Mouse (Mus musculus): Measurements from ENCODE around the gene Vps37d. TPM values are rescaled to one million over a fixed set of nuclear protein-coding genes. Genes with fewer than 3 reads are reported as not detected.
"Not testable (repeated sequence)": the region's sequence is repeated elsewhere in the genome, so short reads cannot be mapped to it uniquely, and the experiment has no call there.

Gene Vps37d
- polyA plus RNA-seq, 1 experiment: not detected

DNA sequence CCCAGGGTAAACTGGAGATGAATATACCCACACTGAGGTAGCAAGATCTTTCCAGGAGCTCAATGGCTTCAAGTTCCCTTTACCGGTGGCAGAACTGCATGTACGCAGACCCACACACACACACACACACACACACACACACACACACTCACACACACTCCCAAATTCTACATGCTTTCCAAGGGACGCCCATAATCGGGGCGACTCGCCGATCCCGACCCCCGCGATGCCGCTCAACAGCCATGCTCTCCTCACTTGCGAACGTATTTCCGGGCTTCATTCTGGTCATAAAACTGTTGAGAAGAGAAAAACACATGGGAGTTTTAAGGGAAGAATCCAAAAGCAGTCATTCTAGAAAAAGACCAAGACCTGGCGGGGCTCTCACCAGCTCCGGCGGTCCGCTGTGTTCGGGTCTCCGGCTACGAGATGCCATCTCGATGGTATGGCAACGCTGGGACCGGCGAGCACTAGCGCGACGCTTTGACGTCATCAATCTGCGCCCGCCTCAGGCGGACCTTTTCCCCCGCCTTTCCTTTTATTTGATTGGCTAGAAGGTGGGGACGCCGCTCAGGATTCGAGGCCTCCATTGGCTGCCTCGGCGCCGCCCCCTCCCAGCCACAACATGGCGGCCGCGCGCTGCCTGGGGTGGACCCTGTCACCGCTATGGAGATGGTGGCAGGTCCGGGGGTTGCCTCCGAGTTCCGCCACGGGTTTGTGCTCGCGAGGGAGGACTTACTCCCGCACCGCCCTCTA, 14.3 kb downstream of the Vps37d start, which contains the start of gene Dnajc30:
Gene Dnajc30, plus strand, starts transcription at position 574 of the 753 bp plus-strand sequence.
- Histone ChIP-seq H3K27ac (ENCODE audit: insufficient read depth, low read depth, low read length) (peak within 1 kb of the TSS; percentile 30; the same call in 1 of the 2 replicates), H3K4me1 (ENCODE audit: control insufficient read depth, insufficient read depth, low read length) (peaks cover 14% of the 10 kb centered on the region), H3K4me3 (ENCODE audit: insufficient read depth, low read length) (peak within 1 kb of the TSS; percentile 96)
- no peak for TF ChIP-seq POLR2A (IDR thresholded peaks at IDR 0.05; ENCODE audit: borderline replicate concordance, low read depth, low read length)
- TF ChIP-seq CTCF (IDR thresholded peaks at IDR 0.05; ENCODE audit: low read depth, low read length): no peak

DNA sequence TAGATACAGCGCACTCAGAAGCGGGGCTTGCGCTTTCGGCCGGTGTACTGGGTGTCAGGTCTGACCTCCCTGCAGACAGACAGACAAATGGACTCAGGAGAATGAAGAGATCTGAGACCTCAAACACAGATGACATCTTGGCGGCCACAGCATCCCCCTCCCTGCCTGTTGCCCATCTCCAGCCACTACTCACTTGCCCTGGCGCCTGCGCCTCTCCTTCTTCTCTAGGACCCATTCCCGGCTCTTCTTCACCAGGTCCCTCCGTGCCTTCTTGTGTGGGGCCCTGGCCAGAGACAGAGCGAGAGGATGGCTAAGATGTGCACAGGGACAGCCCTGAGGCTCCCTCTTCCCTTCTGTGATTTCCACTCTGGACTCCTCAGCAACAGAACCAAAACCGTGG, 24.7 kb downstream of the Vps37d start:
- no peaks in the 10 kb centered on the region for H3K4me1 ChIP-seq (ENCODE audit: control insufficient read depth, insufficient read depth, low read length)
- TF ChIP-seq CTCF (IDR thresholded peaks at IDR 0.05; ENCODE audit: low read depth, low read length) (no peak), POLR2A (IDR thresholded peaks at IDR 0.05; ENCODE audit: borderline replicate concordance, low read depth, low read length) (no peak)
- H3K4me3 ChIP-seq (ENCODE audit: insufficient read depth, low read length): no peak overlapping the region
- no peak overlapping the region for H3K27ac ChIP-seq (ENCODE audit: insufficient read depth, low read depth, low read length)

DNA sequence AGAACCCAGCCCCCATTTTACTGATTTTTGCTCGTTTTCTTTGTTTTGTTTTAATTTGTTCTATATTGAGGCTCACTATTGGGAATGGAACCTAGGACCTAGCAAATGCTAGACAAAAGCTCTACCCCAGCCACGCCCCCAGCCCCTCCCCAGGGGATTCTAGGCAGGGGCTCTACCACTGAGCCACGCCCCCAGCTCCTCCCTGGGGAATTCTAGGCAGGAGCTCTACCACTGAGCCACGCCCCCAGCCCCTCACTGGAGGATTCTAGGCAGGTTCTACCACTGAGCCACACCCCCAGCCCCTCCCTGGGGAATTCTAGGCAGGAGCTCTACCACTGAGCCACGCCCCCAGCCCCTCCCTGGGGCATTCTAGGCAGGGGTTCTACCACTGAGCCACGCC, 28.8 kb downstream of the Vps37d start:
- H3K27ac ChIP-seq (ENCODE audit: insufficient read depth, low read depth, low read length); H3K4me3 ChIP-seq (ENCODE audit: insufficient read depth, low read length); H3K4me1 ChIP-seq (ENCODE audit: control insufficient read depth, insufficient read depth, low read length): not testable (repeated sequence)

DNA sequence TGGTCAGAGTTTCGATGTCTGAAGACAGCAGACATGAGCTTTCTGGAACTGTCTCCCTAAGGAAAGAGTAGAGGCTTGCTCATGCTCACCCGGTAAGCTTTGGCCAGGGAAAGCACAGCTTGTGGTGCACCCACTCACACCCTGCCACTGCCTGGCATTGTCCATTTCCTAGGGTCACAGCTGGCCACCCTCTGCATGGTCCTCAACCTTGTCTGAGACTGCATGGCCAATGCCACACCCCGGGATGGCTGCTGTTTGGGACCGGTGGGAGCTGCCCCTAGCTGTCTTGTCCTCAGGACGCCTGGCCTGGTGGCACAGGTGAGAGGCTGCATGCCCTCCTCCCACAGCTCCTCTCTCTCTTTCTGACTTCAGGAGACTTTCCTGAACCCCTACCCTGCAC, 29.5 kb downstream of the Vps37d start:
- no peaks in the 10 kb centered on the region for H3K4me1 ChIP-seq (ENCODE audit: control insufficient read depth, insufficient read depth, low read length)
- H3K4me3 ChIP-seq (ENCODE audit: insufficient read depth, low read length): no peak overlapping the region
- TF ChIP-seq CTCF (IDR thresholded peaks at IDR 0.05; ENCODE audit: low read depth, low read length) (no peak), POLR2A (IDR thresholded peaks at IDR 0.05; ENCODE audit: borderline replicate concordance, low read depth, low read length) (no peak)
- H3K27ac ChIP-seq (ENCODE audit: insufficient read depth, low read depth, low read length): no peak overlapping the region

DNA sequence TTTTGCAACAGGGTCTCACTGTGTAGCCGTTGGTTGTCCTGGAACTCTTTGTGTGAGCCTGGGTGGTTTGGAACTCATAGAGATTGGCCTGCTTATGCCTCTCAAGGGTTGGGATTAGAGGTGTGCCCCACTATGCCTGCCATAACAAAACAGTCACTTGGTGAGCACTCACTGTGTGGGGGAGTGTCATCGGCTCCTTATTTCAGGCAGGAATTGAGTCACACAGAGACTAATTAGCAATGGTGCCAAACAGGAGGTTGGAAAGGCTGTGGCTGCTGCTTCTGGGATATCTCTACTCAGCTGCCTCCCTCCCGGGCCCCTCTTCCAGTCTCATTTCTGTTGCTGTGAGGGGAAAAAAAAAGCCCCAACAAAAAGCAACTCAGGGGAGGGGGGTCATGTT, 33.5 kb downstream of the Vps37d start:
- no peak overlapping the region for H3K27ac ChIP-seq (ENCODE audit: insufficient read depth, low read depth, low read length)
- no peak overlapping the region for H3K4me3 ChIP-seq (ENCODE audit: insufficient read depth, low read length)
- no peak for TF ChIP-seq POLR2A (IDR thresholded peaks at IDR 0.05; ENCODE audit: borderline replicate concordance, low read depth, low read length)
- TF ChIP-seq CTCF (IDR thresholded peaks at IDR 0.05; ENCODE audit: low read depth, low read length): no peak
- no peaks in the 10 kb centered on the region for H3K4me1 ChIP-seq (ENCODE audit: control insufficient read depth, insufficient read depth, low read length)

DNA sequence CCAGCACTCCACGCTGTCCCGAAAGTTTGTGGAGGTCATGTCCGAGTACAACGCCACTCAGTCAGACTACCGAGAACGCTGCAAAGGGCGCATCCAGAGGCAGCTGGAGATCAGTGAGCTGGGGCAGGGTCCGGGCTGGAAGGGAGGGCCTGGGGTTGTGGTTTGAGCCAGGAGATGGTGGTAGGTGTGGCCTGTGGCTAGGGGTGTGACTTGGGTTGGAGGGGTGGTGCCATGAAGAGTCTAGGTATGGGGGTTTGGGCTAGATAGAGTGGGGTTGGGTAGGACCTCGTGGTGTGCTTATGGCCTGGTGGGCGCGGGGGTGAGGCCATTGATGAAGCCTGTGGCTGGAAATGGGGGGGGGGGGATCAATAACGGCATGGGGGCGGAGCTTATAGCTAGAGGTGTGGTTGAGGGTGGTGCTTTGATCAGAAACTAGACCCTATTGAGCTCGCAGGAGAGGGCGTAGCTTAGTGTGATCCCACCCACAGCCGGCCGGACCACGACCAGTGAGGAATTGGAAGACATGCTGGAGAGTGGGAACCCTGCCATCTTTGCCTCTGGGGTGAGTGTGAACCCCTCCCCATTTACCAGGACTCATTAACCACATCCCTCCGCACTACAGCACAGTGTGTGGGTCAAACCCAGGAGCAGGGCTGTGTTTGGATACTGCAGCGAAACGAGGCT, 35.8 kb downstream of the Vps37d start:
- Histone ChIP-seq H3K4me1 (ENCODE audit: control insufficient read depth, insufficient read depth, low read length) (no peaks in the 10 kb centered on the region), H3K27ac (ENCODE audit: insufficient read depth, low read depth, low read length) (no peak overlapping the region), H3K4me3 (ENCODE audit: insufficient read depth, low read length) (no peak overlapping the region)
- TF ChIP-seq CTCF (IDR thresholded peaks at IDR 0.05; ENCODE audit: low read depth, low read length): no peak

DNA sequence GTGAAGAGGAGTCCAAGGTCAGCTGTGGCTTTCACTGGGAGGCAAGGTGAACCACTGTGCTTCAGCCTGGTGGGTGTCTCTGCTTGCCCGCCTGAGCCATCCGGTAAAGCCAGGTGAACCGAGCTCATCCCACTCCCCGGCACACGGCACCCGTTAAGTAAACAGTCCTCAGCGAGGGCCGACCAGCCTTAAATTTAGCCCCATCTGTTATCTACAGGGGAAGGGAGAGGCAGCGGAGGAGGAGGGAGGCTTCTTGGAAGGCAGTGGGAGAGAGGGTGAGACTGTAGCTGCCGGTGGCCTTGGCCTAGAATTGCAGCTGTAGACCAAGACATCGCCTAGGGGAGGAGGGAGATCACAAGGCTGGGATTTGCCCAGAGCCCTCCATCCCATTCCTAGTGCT, 37.3 kb downstream of the Vps37d start:
- H3K4me3 ChIP-seq (ENCODE audit: insufficient read depth, low read length): no peak overlapping the region
- TF ChIP-seq POLR2A (IDR thresholded peaks at IDR 0.05; ENCODE audit: borderline replicate concordance, low read depth, low read length) (no peak), CTCF (IDR thresholded peaks at IDR 0.05; ENCODE audit: low read depth, low read length) (no peak)
- H3K27ac ChIP-seq (ENCODE audit: insufficient read depth, low read depth, low read length): no peak overlapping the region
- H3K4me1 ChIP-seq (ENCODE audit: control insufficient read depth, insufficient read depth, low read length): no peaks in the 10 kb centered on the region; the same call in 1 of the 2 replicates

DNA sequence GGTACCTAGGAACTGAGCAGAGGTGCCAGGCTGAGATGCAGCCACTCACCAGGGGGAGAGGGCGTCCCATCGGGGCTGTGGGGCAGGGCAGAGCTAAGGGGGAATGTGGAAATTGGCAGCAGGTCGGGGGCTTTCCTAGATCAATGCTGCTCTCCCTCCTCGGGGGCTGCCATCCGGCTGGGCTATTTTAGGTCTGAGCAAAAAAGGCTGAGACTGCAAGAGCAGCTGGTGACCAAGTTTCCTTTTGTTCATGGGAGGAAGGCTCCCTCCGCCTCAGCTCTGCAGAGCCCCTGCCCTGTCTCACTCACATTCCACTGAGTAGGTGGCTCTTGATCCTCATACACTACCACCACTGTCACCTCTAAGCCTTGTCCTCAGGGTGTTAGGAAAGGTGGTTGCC, 38.0 kb downstream of the Vps37d start:
- no peak overlapping the region for H3K4me3 ChIP-seq (ENCODE audit: insufficient read depth, low read length)
- H3K27ac ChIP-seq (ENCODE audit: insufficient read depth, low read depth, low read length): no peak overlapping the region
- TF ChIP-seq CTCF (IDR thresholded peaks at IDR 0.05; ENCODE audit: low read depth, low read length): no peak
- no peak for TF ChIP-seq POLR2A (IDR thresholded peaks at IDR 0.05; ENCODE audit: borderline replicate concordance, low read depth, low read length)
- no peaks in the 10 kb centered on the region; the same call in 1 of the 2 replicates for H3K4me1 ChIP-seq (ENCODE audit: control insufficient read depth, insufficient read depth, low read length)

DNA sequence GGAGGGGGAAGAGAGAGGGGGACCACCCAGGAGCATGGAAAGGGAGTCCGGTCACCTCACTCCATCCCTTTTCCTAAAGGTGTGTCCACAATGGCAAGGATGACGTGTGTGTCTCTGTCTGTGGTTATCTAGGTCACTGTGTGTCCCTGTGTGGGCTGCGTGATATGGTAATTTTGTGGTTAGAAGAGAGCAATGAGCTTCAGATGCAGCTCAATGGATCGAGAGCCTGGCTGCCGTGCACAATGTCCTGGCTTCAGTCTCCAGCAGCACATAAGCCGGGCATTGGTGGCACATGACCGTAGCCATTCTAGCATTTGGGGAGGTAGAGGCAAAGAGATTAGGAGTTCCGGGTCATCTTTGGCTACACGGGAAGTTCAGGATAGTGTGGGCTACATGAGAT, 38.5 kb downstream of the Vps37d start:
- no peak for TF ChIP-seq CTCF (IDR thresholded peaks at IDR 0.05; ENCODE audit: low read depth, low read length)
- no peak for TF ChIP-seq POLR2A (IDR thresholded peaks at IDR 0.05; ENCODE audit: borderline replicate concordance, low read depth, low read length)
- H3K4me1 ChIP-seq (ENCODE audit: control insufficient read depth, insufficient read depth, low read length): no peaks in the 10 kb centered on the region; the same call in 1 of the 2 replicates
- no peak overlapping the region for H3K27ac ChIP-seq (ENCODE audit: insufficient read depth, low read depth, low read length)
- H3K4me3 ChIP-seq (ENCODE audit: insufficient read depth, low read length): no peak overlapping the region

DNA sequence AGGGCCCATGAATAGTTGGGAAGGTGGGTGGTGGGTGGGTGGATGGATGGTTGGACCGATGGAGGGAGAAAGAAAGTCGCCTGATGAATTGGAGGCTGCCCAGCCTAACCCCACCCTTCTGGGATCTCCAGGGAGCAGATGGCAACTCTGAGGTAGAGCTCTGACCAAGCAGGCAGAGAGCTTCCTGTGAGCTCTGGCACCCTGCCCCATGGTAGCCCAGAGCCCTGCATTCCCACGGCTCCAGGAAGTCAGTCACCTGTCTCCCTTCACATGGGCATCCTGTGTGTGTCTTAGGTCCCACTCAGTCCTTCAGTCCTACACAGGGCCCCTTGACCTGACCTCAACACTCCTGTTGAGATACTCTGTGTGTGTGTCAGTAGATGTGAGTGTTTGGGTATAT, 40.1 kb downstream of the Vps37d start:
- no peaks in the 10 kb centered on the region; the same call in 1 of the 2 replicates for H3K4me1 ChIP-seq (ENCODE audit: control insufficient read depth, insufficient read depth, low read length)
- H3K27ac ChIP-seq (ENCODE audit: insufficient read depth, low read depth, low read length): no peak overlapping the region
- no peak for TF ChIP-seq CTCF (IDR thresholded peaks at IDR 0.05; ENCODE audit: low read depth, low read length)
- TF ChIP-seq POLR2A (IDR thresholded peaks at IDR 0.05; ENCODE audit: borderline replicate concordance, low read depth, low read length): no peak
- H3K4me3 ChIP-seq (ENCODE audit: insufficient read depth, low read length): no peak overlapping the region

Data from bone marrow macrophage, adult 2 months (primary cell).